Comparison of ENCODE assay signal across 7 mouse cellular contexts in genomic region chr3:31094531-31095178, GRCm38 (mm10). TPM values are rescaled to one million over a fixed set of nuclear protein-coding genes. Genes with fewer than 3 reads are reported as not detected.
DNase-seq lines count a peak whose midpoint lies in the region; ATAC-seq and TF ChIP-seq lines count a peak whose summit lies in the region.

Gene Skil, plus strand, starts transcription at chr3:31095058.

- peak; percentile 97 for ATAC-seq in embryonic facial prominence, embryonic 11.5 days (replicated peaks; ENCODE audit: insufficient number of reproducible peaks, low FRiP score, low TSS enrichment, low read depth)
- ATAC-seq in limb, embryonic 12.5 days (ENCODE audit: insufficient number of reproducible peaks, insufficient read depth, low FRiP score, low TSS enrichment, low read depth): peak; percentile 95
- peak; percentile 93 for ATAC-seq in midbrain, embryonic 15.5 days (replicated peaks)

- no peak for TF ChIP-seq CTCF in kidney, adult 2 months (conservative IDR thresholded peaks at IDR 0.05; ENCODE audit: insufficient read depth, insufficient read length, low read depth, low read length)
- no peak for TF ChIP-seq CTCF in spleen, adult 2 months (IDR thresholded peaks at IDR 0.05; ENCODE audit: extremely low read depth, insufficient read depth, insufficient read length, insufficient replicate concordance)

- H3K27ac ChIP-seq in embryonic facial prominence, embryonic 11.5 days (replicated peaks; ENCODE audit: low read depth, low read length): peak within 1 kb of the TSS; percentile 99
- peak within 1 kb of the TSS; percentile 98 for H3K27ac ChIP-seq in kidney, adult 2 months (ENCODE audit: insufficient read depth, low read depth, low read length)
- peak within 1 kb of the TSS; percentile 99 for H3K27ac ChIP-seq in limb, embryonic 12.5 days
- H3K27ac ChIP-seq in midbrain, embryonic 15.5 days: peak within 1 kb of the TSS; percentile 100
- H3K27ac ChIP-seq in spleen, adult 2 months (ENCODE audit: insufficient read depth, low read length): peak within 1 kb of the TSS; percentile 100

- H3K27me3 ChIP-seq in embryonic facial prominence, embryonic 11.5 days (ENCODE audit: control insufficient read depth, insufficient read depth, low read length): no peaks in the 10 kb centered on the region
- no peaks in the 10 kb centered on the region for H3K27me3 ChIP-seq in kidney, adult 2 months (replicated peaks; ENCODE audit: control insufficient read depth, insufficient read depth, low read length)
- H3K27me3 ChIP-seq in limb, embryonic 12.5 days: no peaks in the 10 kb centered on the region
- no peaks in the 10 kb centered on the region for H3K27me3 ChIP-seq in midbrain, embryonic 15.5 days (replicated peaks)
- no peaks in the 10 kb centered on the region for H3K27me3 ChIP-seq in spleen, adult 2 months (ENCODE audit: control insufficient read depth, insufficient read depth, low read length)

- TF ChIP-seq POLR2A in kidney, adult 2 months (IDR thresholded peaks at IDR 0.05; ENCODE audit: low read depth, low read length): no peak
- no peak; the same call in none of the 2 replicates for TF ChIP-seq POLR2A in spleen, adult 2 months (IDR thresholded peaks at IDR 0.05; ENCODE audit: low read depth, low read length)

- peak within 1 kb of the TSS; percentile 97 for H3K4me3 ChIP-seq in embryonic facial prominence, embryonic 11.5 days (ENCODE audit: low read depth, low read length)
- peak within 1 kb of the TSS; percentile 74 for H3K4me3 ChIP-seq in kidney, adult 2 months (ENCODE audit: insufficient read depth, low read depth, low read length)
- peak within 1 kb of the TSS; percentile 95 for H3K4me3 ChIP-seq in limb, embryonic 12.5 days (replicated peaks)
- peak within 1 kb of the TSS; percentile 88 for H3K4me3 ChIP-seq in midbrain, embryonic 15.5 days
- peak within 1 kb of the TSS; percentile 81 for H3K4me3 ChIP-seq in spleen, adult 2 months (ENCODE audit: extremely low read depth, insufficient read depth, insufficient read length)

- no peaks in the 10 kb centered on the region; the same call in 1 of the 2 replicates for H3K4me1 ChIP-seq in embryonic facial prominence, embryonic 11.5 days (ENCODE audit: control insufficient read depth, insufficient read depth, low read length)
- peaks cover 8% of the 10 kb centered on the region; the same call in 1 of the 2 replicates for H3K4me1 ChIP-seq in kidney, adult 2 months (ENCODE audit: control insufficient read depth, insufficient read depth, low read length)
- H3K4me1 ChIP-seq in limb, embryonic 12.5 days (replicated peaks): peaks cover 31% of the 10 kb centered on the region
- peaks cover 33% of the 10 kb centered on the region for H3K4me1 ChIP-seq in midbrain, embryonic 15.5 days
- H3K4me1 ChIP-seq in spleen, adult 2 months (ENCODE audit: control insufficient read depth, insufficient read depth, insufficient read length): peaks cover 19% of the 10 kb centered on the region

- peak within 1 kb of the TSS; percentile 85 for H3K4me2 ChIP-seq in embryonic facial prominence, embryonic 11.5 days (ENCODE audit: low read depth, low read length)
- peak within 1 kb of the TSS; percentile 74 for H3K4me2 ChIP-seq in limb, embryonic 12.5 days
- peak within 1 kb of the TSS; percentile 81 for H3K4me2 ChIP-seq in midbrain, embryonic 15.5 days

- under 1% methylated on average over 39 of the region's 109 CpGs for WGBS in embryonic facial prominence, embryonic 11.5 days
- whole genome bisulfite sequencing in kidney, adult 2 months: under 1% methylated on average over 99 of the region's 109 CpGs
- WGBS in limb, embryonic 12.5 days: under 1% methylated on average over 53 of the region's 109 CpGs
- under 1% methylated on average over 77 of the region's 109 CpGs for WGBS in midbrain, embryonic 15.5 days
- WGBS in spleen, adult 2 months: under 1% methylated on average over 77 of the region's 109 CpGs

- DNase-seq in adrenal gland, postnatal 14 days: peak; percentile 98
- DNase-seq in embryonic facial prominence, embryonic 11.5 days (ENCODE audit: low spot score): peak; percentile 96
- DNase-seq in heart, adult 11 months: peak; percentile 100
- DNase-seq in kidney, adult 2 months: peak; percentile 98
- peak; percentile 90 to 93 for DNase-seq in spleen, adult 2 months (ENCODE audit: low read depth in 1 of 2, low spot score in 2 of 2)

- peak within 1 kb of the TSS; percentile 83 for H3K9ac ChIP-seq in embryonic facial prominence, embryonic 11.5 days (replicated peaks; ENCODE audit: low read length)
- peak within 1 kb of the TSS; percentile 94 for H3K9ac ChIP-seq in limb, embryonic 12.5 days (replicated peaks)
- peak within 1 kb of the TSS; percentile 88 for H3K9ac ChIP-seq in midbrain, embryonic 15.5 days

- no peaks in the 10 kb centered on the region for H3K36me3 ChIP-seq in embryonic facial prominence, embryonic 11.5 days (replicated peaks; ENCODE audit: control insufficient read depth, insufficient read depth, low read depth, low read length)
- H3K36me3 ChIP-seq in kidney, adult 2 months (ENCODE audit: control insufficient read depth, insufficient read depth, low read length): no peaks in the 10 kb centered on the region; the same call in 1 of the 2 replicates
- peaks cover 15% of the 10 kb centered on the region for H3K36me3 ChIP-seq in limb, embryonic 12.5 days
- H3K36me3 ChIP-seq in midbrain, embryonic 15.5 days (replicated peaks): no peaks in the 10 kb centered on the region
- no peaks in the 10 kb centered on the region for H3K36me3 ChIP-seq in spleen, adult 2 months (ENCODE audit: control insufficient read depth, insufficient read depth, low read length)

- no peaks in the 10 kb centered on the region for H3K9me3 ChIP-seq in embryonic facial prominence, embryonic 11.5 days (replicated peaks; ENCODE audit: control insufficient read depth, low read length)
- H3K9me3 ChIP-seq in limb, embryonic 12.5 days: no peaks in the 10 kb centered on the region
- H3K9me3 ChIP-seq in midbrain, embryonic 15.5 days: no peaks in the 10 kb centered on the region

RNA-seq across cellular contexts. Expression of gene Skil, which starts in this region (rescaled TPM):
- 48.4 and 54.3 TPM in 2 replicates for total RNA-seq in adrenal gland, postnatal 14 days (2021)
- 34.8 and 37.7 TPM in 2 replicates for polyA plus RNA-seq in embryonic facial prominence, embryonic 11.5 days (2014; fragmentation: Nextera tagmentation; extraction: Ambion mirVana)
- polyA plus RNA-seq in kidney, adult 2 months (2012; rRNA removed): 5.8 and 7.7 TPM in 2 replicates
- polyA plus RNA-seq in limb, embryonic 12.5 days (2016; fragmentation: Nextera tagmentation; extraction: Ambion mirVana): 34.5 and 36.2 TPM in 2 replicates
- polyA plus RNA-seq in midbrain, embryonic 15.5 days (2015; fragmentation: Nextera tagmentation; extraction: Ambion mirVana): 25.9 and 29.5 TPM in 2 replicates
- polyA plus RNA-seq in spleen, adult 2 months (2012; rRNA removed): 4.7 and 5.5 TPM in 2 replicates

Comparison
In these comparisons a context has a peak if more than half of its experiments do, and no peak if none do; other contexts are left out.
1. Peak in every context shown above with its lines: DNase-seq, ATAC-seq, H3K4me3 ChIP-seq and H3K27ac ChIP-seq.